Mouse (Mus musculus): ENCODE data around the gene Gm33543.

GRCm38 (mm10) chr10:95843878-95844277 lies 1.1 kb upstream of the Gm33543 start:
- TF ChIP-seq CTCF (IDR thresholded peaks at IDR 0.05; ENCODE audit: extremely low read depth, insufficient read depth, insufficient read length, insufficient replicate concordance): no peak
- no peak for TF ChIP-seq POLR2A (IDR thresholded peaks at IDR 0.05; ENCODE audit: low read depth, low read length)
